In genomic region chr3:146107116-146107849, GRCm38 (mm10) we compare ENCODE assay signal across 8 mouse cellular contexts. TPM values are rescaled to one million over a fixed set of nuclear protein-coding genes. Genes with fewer than 3 reads are reported as not detected.
DNase-seq lines count a peak whose midpoint lies in the region; ATAC-seq lines count a peak whose summit lies in the region.

No protein-coding gene starts in this region.

- H3K9me3 ChIP-seq in heart, embryonic 13.5 days = peaks cover 17% of the 10 kb centered on the region
- 0 out of 2 replicates have a peak, but pooled peaks cover 2% of the 10 kb centered on the region for H3K9me3 ChIP-seq in liver, embryonic 12.5 days (replicated peaks)

- no peaks in the 10 kb centered on the region for H3K36me3 ChIP-seq in heart, embryonic 13.5 days
- no peaks in the 10 kb centered on the region for H3K36me3 ChIP-seq in liver, embryonic 12.5 days

- H3K4me1 ChIP-seq in heart, embryonic 13.5 days = peaks cover 5% of the 10 kb centered on the region; the same call in 1 of the 2 replicates
- no peaks in the 10 kb centered on the region; the same call in 1 of the 2 replicates for H3K4me1 ChIP-seq in liver, embryonic 12.5 days

- 4% methylated on average over 18 of the region's 18 CpGs for WGBS in heart, embryonic 13.5 days
- 6% methylated on average over 18 of the region's 18 CpGs for WGBS in liver, embryonic 12.5 days (ENCODE audit: insufficient replicate concordance)

- H3K27me3 ChIP-seq in heart, embryonic 13.5 days (replicated peaks) = peaks cover 7% of the 10 kb centered on the region; the same call in 1 of the 2 replicates
- peaks cover 36% of the 10 kb centered on the region for H3K27me3 ChIP-seq in liver, embryonic 12.5 days (replicated peaks)

- no peak for DNase-seq in heart, postnatal 36 days
- DNase-seq in B cell, adult 2 months = peak; percentile 21 to 25
- peak; percentile 69 for DNase-seq in adrenal gland, postnatal 14 days
- DNase-seq in frontal cortex, postnatal 36 days (ENCODE audit: low spot score in 2 of 2) = peak; percentile 4 to 5
- DNase-seq in yolk sac, embryonic 10.5 days (ENCODE audit: low spot score) = no peak

- H3K27ac ChIP-seq in heart, embryonic 13.5 days (replicated peaks) = no peak overlapping the region
- H3K27ac ChIP-seq in liver, embryonic 12.5 days = no peak overlapping the region

- ATAC-seq in heart, embryonic 13.5 days (ENCODE audit: extremely low read depth, insufficient number of reproducible peaks, low FRiP score, low TSS enrichment) = no peak
- ATAC-seq in liver, embryonic 12.5 days = 0 out of 2 replicates have a peak, but pooled peaks have one; percentile 21
- peak; percentile 22; the same call in 1 of the 2 replicates for ATAC-seq in neutrophil, adult 5-6 weeks (ENCODE audit: extremely low read depth, insufficient number of reproducible peaks, low FRiP score, poor library complexity, severe bottlenecking)

- peak overlapping the region; percentile 73 for H3K9ac ChIP-seq in heart, embryonic 13.5 days
- 0 out of 2 replicates have a peak overlapping the region, but pooled peaks have one; percentile 15 for H3K9ac ChIP-seq in liver, embryonic 12.5 days

- peak overlapping the region; percentile 57 for H3K4me3 ChIP-seq in heart, embryonic 13.5 days
- H3K4me3 ChIP-seq in liver, embryonic 12.5 days = peak overlapping the region; percentile 51

- H3K4me2 ChIP-seq in heart, embryonic 13.5 days = peak overlapping the region; percentile 89
- H3K4me2 ChIP-seq in liver, embryonic 12.5 days = peak overlapping the region; percentile 70

- intact Hi-C loops in heart, postnatal 36 days (cut with DNase I) = no loop called here

RNA-seq across cellular contexts. Expression of gene Wdr63, which starts 0.6 kb away (rescaled TPM):
- polyA plus RNA-seq in heart, embryonic 13.5 days (2015; fragmentation: Nextera tagmentation; extraction: Ambion mirVana) = not detected in 2 replicates
- not detected for total RNA-seq in heart, postnatal 36 days (2021)
- total RNA-seq in adrenal gland, postnatal 14 days (2021) = 0.33 TPM in 1 of 2 replicates, not detected in the other
- polyA plus RNA-seq in liver, embryonic 12.5 days (2016; fragmentation: Nextera tagmentation; extraction: Ambion mirVana) = 0.19 and 0.30 TPM in 2 replicates
- total RNA-seq in neutrophil, adult 5-6 weeks (2017) = not detected in 2 replicates

RNA-seq across cellular contexts. Expression of gene Mcoln3, which starts 10.0 kb away (rescaled TPM):
- 0.45 and 1.1 TPM in 2 replicates for polyA plus RNA-seq in heart, embryonic 13.5 days (2015; fragmentation: Nextera tagmentation; extraction: Ambion mirVana)
- total RNA-seq in heart, postnatal 36 days (2021) = not detected
- total RNA-seq in adrenal gland, postnatal 14 days (2021) = 1.3 TPM in 1 of 2 replicates, not detected in the other
- 0.38 and 0.61 TPM in 2 replicates for polyA plus RNA-seq in liver, embryonic 12.5 days (2016; fragmentation: Nextera tagmentation; extraction: Ambion mirVana)
- 2.8 and 5.6 TPM in 2 replicates for total RNA-seq in neutrophil, adult 5-6 weeks (2017)

RNA-seq across cellular contexts. Expression of gene Mcoln2, which starts 42.4 kb away (rescaled TPM):
- 0.42 and 0.57 TPM in 2 replicates for polyA plus RNA-seq in heart, embryonic 13.5 days (2015; fragmentation: Nextera tagmentation; extraction: Ambion mirVana)
- under 1 TPM; 0.22 to 0.25 TPM for total RNA-seq in heart, postnatal 36 days (2021)
- total RNA-seq in adrenal gland, postnatal 14 days (2021) = 0.15 and 3.7 TPM in 2 replicates
- 5.4 and 5.7 TPM in 2 replicates for polyA plus RNA-seq in liver, embryonic 12.5 days (2016; fragmentation: Nextera tagmentation; extraction: Ambion mirVana)
- 41.9 and 53.3 TPM in 2 replicates for total RNA-seq in neutrophil, adult 5-6 weeks (2017)

Comparison
In these comparisons a context has a peak if more than half of its experiments do, and no peak if none do; other contexts are left out.
1. DNase-seq: peak in B cell, adult 2 months (2 of 2), adrenal gland, postnatal 14 days (single experiment) and frontal cortex, postnatal 36 days (2 of 2); none in heart, postnatal 36 days (0 of 2) and yolk sac, embryonic 10.5 days (single experiment).